Mouse (Mus musculus) heart, postnatal 0 days (tissue): Measurements from ENCODE around the gene Top3a.

Experiments used
- CTCF ChIP-seq: IDR thresholded peaks from 2 replicates; pipeline ENCODE4 v1.5.1; 2016; ENCODE audit warnings: antibody characterized with exemption, control low read depth, low read depth
- EP300 ChIP-seq: IDR thresholded peaks from 2 replicates; pipeline ENCODE4 v1.6.1; 2016; ENCODE audit warnings: antibody characterized with exemption, low read depth

DNA sequence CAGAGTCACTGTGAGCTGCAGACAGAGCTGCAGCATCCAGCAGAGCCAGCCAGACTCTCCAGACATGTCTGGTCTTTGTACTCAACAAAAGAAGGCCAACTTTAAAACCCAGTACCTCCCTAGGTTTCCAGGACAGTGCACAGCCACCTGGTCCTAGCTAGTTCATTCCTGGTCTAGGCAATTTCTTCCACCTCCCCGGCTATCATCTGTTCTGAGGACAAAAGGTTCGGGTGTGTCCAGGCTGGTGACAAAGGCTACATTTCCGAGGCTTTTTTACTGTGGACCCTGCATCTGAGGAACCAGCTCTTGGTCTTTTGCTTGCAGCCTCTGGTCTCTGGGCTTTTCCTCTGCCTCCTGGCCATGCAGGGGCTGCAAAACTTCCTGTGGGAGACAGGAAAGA is 36.8 kb downstream of the Top3a start:
- TF ChIP-seq CTCF: no peak
- TF ChIP-seq EP300: no peak
